Mouse (Mus musculus) intestine, embryonic 16.5 days (tissue): ENCODE measurements around the gene Suclg1. TPM values are rescaled to one million over a fixed set of nuclear protein-coding genes. Genes with fewer than 3 reads are reported as not detected.

Source experiments
- ATAC-seq: fragments of 200-750 bp; cut with Nextera tagmentation; 2 replicates; pipeline ENCODE4 v1.8.0; 2017; ENCODE audit warnings: moderate TSS enrichment, moderate library complexity
- H3K27ac ChIP-seq: fragments of 300-500 bp; sonication (generic); 2 replicates; pipeline ENCODE4 v1.5.1; 2014; ENCODE audit warnings: mild to moderate bottlenecking, low read length
- H3K27me3 ChIP-seq: fragments of 300-500 bp; sonication (generic); replicated peaks from 2 replicates; pipeline ENCODE4 v1.6.1; 2014; ENCODE audit warnings: low read length, control low read depth, mixed read lengths; ENCODE audit not compliant: control insufficient read depth, insufficient read depth
- H3K36me3 ChIP-seq: fragments of 300-500 bp; sonication (generic); 2 replicates; pipeline ENCODE4 v1.6.1; 2014; ENCODE audit warnings: low read length, control low read depth; ENCODE audit not compliant: control insufficient read depth, insufficient read depth
- H3K4me1 ChIP-seq: fragments of 300-500 bp; sonication (generic); 2 replicates; pipeline ENCODE4 v1.6.1; 2014; ENCODE audit warnings: low read length, control low read depth, mixed read lengths; ENCODE audit not compliant: control insufficient read depth, insufficient read depth
- H3K4me2 ChIP-seq: fragments of 300-500 bp; sonication (generic); 2 replicates; pipeline ENCODE4 v1.6.1; 2014; ENCODE audit warnings: low read depth, low read length, control low read depth
- H3K4me3 ChIP-seq: fragments of 300-500 bp; sonication (generic); 2 replicates; pipeline ENCODE4 v1.5.1; 2014; ENCODE audit warnings: mild to moderate bottlenecking, low read length
- H3K9ac ChIP-seq: fragments of 300-500 bp; sonication (generic); 2 replicates; pipeline ENCODE4 v1.6.1; 2014; ENCODE audit warnings: low read depth, low read length
- H3K9me3 ChIP-seq: fragments of 300-500 bp; sonication (generic); 2 replicates; pipeline ENCODE4 v1.6.1; 2016; ENCODE audit warnings: low read length, control low read depth; ENCODE audit not compliant: control insufficient read depth
- WGBS: fragments of 180-500 bp; shearing (Covaris S2); extraction: QIAGEN DNeasy Blood & Tissue Kit; methylation state at CpG from one replicate; pipeline ENCODE4 v1.1.7; 2014; 5-methylcytosine and 5-hydroxymethylcytosine counted together
- polyA plus RNA-seq: library from polyadenylated mRNA; unstranded; fragments of >200 nt; fragmentation: Nextera tagmentation; extraction: Ambion mirVana; gene quantifications from 2 replicates; pipeline ENCODE4 v1.2.1, GENCODE M21; 2015

Gene Suclg1
- polyA plus RNA-seq, 1 experiment from 2014 or later = 371 TPM

- H3K9ac ChIP-seq = no peak overlapping the region
- no peaks in the 10 kb centered on the region for H3K27me3 ChIP-seq
- no peak overlapping the region for H3K4me2 ChIP-seq
- 69% methylated on average over 3 of the region's 3 CpGs for WGBS
- H3K36me3 ChIP-seq = no peaks in the 10 kb centered on the region
- ATAC-seq = no peak
- no peaks in the 10 kb centered on the region for H3K4me1 ChIP-seq
- no peak overlapping the region for H3K27ac ChIP-seq
- H3K4me3 ChIP-seq = no peak overlapping the region
- no peaks in the 10 kb centered on the region for H3K9me3 ChIP-seq
These were observed 12.5 kb upstream of the Suclg1 start for GRCm38 (mm10) chr6:73235650-73236049.

DNA sequence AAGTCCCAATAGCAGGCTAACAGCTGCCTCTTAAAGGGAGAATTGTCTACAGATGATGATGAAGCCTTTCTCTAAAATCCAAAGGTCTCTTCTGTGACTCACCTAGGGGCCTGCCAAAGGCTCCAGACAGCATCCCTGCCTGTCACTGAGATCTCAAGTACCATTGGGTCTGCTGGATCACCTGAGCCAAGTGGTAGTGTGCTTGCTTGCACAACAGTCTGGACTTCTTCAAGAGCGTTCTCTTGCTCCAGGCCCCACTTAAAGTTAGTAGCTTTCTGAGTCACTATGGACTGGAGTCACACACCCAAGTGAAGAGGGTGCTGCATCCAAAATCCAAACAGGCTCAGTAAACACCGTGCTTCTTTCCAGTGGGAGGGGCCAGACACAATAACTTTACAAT is 1.4 kb upstream of the Suclg1 start:
- H3K27ac ChIP-seq = no peak overlapping the region
- WGBS = 70% methylated on average over 2 of the region's 2 CpGs
- no peak overlapping the region for H3K4me2 ChIP-seq
- no peaks in the 10 kb centered on the region for H3K9me3 ChIP-seq
- no peak overlapping the region for H3K4me3 ChIP-seq
- H3K9ac ChIP-seq = no peak overlapping the region
- peaks cover 15% of the 10 kb centered on the region for H3K4me1 ChIP-seq
- H3K27me3 ChIP-seq = no peaks in the 10 kb centered on the region
- H3K36me3 ChIP-seq = 0 out of 2 replicates have a peak, but pooled peaks cover 2% of the 10 kb centered on the region
- no peak for ATAC-seq

DNA sequence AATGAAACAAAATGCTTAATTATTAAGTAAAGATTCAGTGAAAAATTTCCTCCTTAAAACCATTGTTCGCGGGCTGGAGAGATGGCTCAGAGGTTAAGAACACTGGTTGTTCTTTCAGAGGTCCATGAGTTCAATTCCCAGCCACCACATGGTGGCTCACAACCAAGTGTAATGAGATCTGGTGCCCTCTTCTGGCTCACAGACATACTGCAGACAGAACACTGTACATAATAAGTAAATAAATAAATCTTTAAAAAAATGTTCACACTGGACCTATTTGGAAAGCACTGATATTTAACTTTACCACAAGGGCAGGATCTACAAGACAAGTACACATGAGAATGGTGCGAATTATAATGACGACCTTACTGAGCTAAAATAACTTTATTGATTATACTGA is 730 bp upstream of the Suclg1 start:
- 0 out of 2 replicates have a peak, but pooled peaks cover 2% of the 10 kb centered on the region for H3K36me3 ChIP-seq
- H3K9ac ChIP-seq = no peak overlapping the region
- peaks cover 19% of the 10 kb centered on the region for H3K4me1 ChIP-seq
- no peaks in the 10 kb centered on the region for H3K27me3 ChIP-seq
- WGBS = 45% methylated on average over 4 of the region's 4 CpGs
- H3K9me3 ChIP-seq = no peaks in the 10 kb centered on the region
- H3K4me2 ChIP-seq = peak overlapping the region; percentile 68
- H3K27ac ChIP-seq = no peak overlapping the region
- no peak for ATAC-seq
- peak overlapping the region; percentile 65; the same call in 1 of the 2 replicates for H3K4me3 ChIP-seq

DNA sequence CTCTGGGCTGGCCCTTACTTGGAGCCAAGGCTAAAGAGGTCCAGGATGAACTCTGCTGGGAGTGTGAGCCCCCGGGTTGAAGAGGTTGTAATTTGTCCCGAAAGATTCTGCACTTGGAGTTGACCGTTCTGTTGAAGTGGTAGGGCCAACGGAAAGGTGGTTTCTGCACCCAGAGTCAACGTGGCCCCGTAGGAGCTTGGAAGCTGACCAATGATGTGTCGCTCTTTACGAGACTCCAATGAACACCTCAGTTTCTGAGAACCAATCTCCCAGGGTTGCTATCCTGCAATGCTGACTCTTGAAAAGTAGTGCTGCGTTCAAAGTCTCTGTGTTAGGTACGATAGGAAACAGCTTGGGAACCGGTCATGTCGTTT is 854 bp downstream of the Suclg1 start:
- peak; percentile 37 for ATAC-seq
- peak overlapping the region; percentile 72 for H3K27ac ChIP-seq
- no peaks in the 10 kb centered on the region for H3K9me3 ChIP-seq
- WGBS = 2% methylated on average over 12 of the region's 12 CpGs
- H3K4me3 ChIP-seq = peak overlapping the region; percentile 65
- H3K4me1 ChIP-seq = peaks cover 32% of the 10 kb centered on the region
- no peaks in the 10 kb centered on the region for H3K27me3 ChIP-seq
- peak overlapping the region; percentile 74 for H3K4me2 ChIP-seq
- H3K9ac ChIP-seq = peak overlapping the region; percentile 83
- 0 out of 2 replicates have a peak, but pooled peaks cover 2% of the 10 kb centered on the region for H3K36me3 ChIP-seq

DNA sequence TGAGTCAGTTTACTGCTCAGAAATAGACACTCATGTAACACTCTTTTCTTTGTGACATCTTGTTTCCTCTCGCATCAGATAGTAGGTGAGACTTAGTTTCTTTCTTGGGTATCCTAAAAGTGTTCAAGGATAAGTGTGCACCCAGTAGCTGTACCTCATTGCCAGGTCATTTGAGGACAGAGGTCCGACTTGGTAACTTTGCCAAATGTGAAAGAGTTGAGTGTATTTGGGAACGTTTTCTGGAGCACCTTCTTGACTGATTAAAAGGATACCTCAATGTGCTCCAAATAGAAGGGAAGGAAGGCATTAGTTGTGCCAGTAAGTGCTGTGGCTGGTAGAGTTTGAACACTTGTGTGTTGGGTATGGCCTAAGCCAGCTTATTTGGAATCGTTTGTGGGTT is 1.7 kb downstream of the Suclg1 start:
- Histone ChIP-seq H3K36me3 (0 out of 2 replicates have a peak, but pooled peaks cover 2% of the 10 kb centered on the region), H3K27ac (no peak overlapping the region), H3K4me3 (peak overlapping the region; percentile 65), H3K9ac (no peak overlapping the region), H3K9me3 (no peaks in the 10 kb centered on the region), H3K4me1 (peaks cover 36% of the 10 kb centered on the region), H3K4me2 (peak overlapping the region; percentile 74), H3K27me3 (no peaks in the 10 kb centered on the region)
- ATAC-seq = no peak
- 85% methylated on average over 4 of the region's 4 CpGs for WGBS

DNA sequence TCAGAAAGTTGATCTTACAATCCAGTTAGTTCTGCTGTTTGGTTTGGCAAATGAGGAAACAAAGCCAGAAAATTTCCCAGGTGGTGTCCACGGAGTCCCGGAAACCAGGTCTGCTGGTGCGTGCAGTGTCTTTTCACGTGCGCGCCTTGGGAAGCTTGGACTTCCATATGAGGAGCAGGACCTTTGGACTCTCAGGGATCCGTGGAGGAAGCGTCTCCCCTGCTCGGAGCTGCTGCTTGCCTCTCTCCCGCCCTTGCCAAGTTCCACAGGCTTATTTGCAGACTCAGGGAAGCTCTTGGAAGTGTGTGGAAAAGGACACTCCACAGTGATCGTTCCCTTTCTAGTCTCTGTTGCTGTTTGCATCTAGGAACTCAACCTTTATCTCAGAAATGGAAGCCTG is 3.2 kb downstream of the Suclg1 start:
- ATAC-seq = peak; percentile 32
- H3K27ac ChIP-seq = peak overlapping the region; percentile 61

GRCm38 (mm10) chr6:73252396-73252795 is 4.2 kb downstream of the Suclg1 start:
- H3K4me1 ChIP-seq = peaks cover 40% of the 10 kb centered on the region
- no peak overlapping the region for H3K4me3 ChIP-seq
- peaks cover 2% of the 10 kb centered on the region; the same call in 1 of the 2 replicates for H3K36me3 ChIP-seq
- H3K9me3 ChIP-seq = no peaks in the 10 kb centered on the region
- no peak overlapping the region for H3K9ac ChIP-seq
- no peak overlapping the region for H3K4me2 ChIP-seq
- ATAC-seq = no peak
- no peak overlapping the region for H3K27ac ChIP-seq
- H3K27me3 ChIP-seq = no peaks in the 10 kb centered on the region

More for the DNA sequence above, 3.2 kb downstream of the Suclg1 start:
- peak overlapping the region; percentile 32; the same call in 1 of the 2 replicates for H3K4me2 ChIP-seq
- no peaks in the 10 kb centered on the region for H3K27me3 ChIP-seq
- 67% methylated on average over 11 of the region's 11 CpGs for WGBS
- H3K9me3 ChIP-seq = no peaks in the 10 kb centered on the region
- H3K9ac ChIP-seq = no peak overlapping the region
- H3K4me3 ChIP-seq = no peak overlapping the region
- H3K36me3 ChIP-seq = 0 out of 2 replicates have a peak, but pooled peaks cover 2% of the 10 kb centered on the region
- peaks cover 36% of the 10 kb centered on the region for H3K4me1 ChIP-seq

DNA sequence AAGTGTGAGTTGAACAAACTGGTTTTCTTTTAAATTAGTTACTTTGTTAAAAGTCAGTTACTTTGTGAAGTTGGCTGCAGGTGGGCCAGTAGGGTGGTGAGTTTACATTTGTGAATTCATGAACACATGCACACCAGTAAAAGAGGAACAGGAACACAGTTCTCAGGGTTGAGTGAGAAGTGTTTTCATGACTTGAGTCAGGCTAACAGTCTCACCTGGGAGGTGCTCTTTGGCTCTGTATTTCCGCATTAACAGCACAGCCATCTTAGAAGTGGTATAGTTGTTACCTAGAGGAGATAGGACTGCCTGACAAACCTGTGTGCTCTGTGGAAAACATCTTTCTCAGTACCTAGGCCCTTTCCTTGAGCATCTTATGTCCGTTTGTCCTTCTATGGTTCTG is 4.8 kb downstream of the Suclg1 start:
- WGBS = 82% methylated on average over 2 of the region's 2 CpGs

DNA sequence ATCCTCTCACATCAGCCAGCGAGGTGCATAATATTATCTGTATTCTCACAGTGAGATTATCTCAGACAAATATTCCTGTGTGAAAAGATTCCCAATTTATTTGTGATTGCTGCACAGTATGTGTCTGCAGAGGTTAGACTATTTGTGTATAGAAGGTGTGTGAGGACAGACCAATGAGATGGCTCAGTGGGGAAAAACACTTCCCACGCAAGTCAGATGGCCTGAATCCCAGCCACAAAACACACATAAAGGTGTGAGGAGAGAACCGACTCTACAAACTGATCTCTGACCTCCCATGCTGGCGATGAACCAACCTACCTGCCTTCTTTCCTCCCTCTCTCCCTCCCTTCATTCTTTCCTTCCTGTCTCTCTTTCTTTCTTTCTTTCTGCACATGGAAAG is 5.4 kb downstream of the Suclg1 start:
- Histone ChIP-seq H3K27ac (no peak overlapping the region), H3K4me1 (peaks cover 40% of the 10 kb centered on the region), H3K36me3 (peaks cover 2% of the 10 kb centered on the region; the same call in 1 of the 2 replicates), H3K9ac (no peak overlapping the region), H3K9me3 (no peaks in the 10 kb centered on the region), H3K4me3 (no peak overlapping the region), H3K4me2 (no peak overlapping the region), H3K27me3 (no peaks in the 10 kb centered on the region)
- 55% methylated on average over 4 of the region's 4 CpGs for WGBS
- ATAC-seq = no peak

More for the DNA sequence above, 4.8 kb downstream of the Suclg1 start:
- H3K4me2 ChIP-seq = no peak overlapping the region
- H3K27ac ChIP-seq = no peak overlapping the region; the same call in 1 of the 2 replicates
- peaks cover 2% of the 10 kb centered on the region; the same call in 1 of the 2 replicates for H3K36me3 ChIP-seq
- H3K27me3 ChIP-seq = no peaks in the 10 kb centered on the region
- no peak overlapping the region for H3K4me3 ChIP-seq
- H3K9me3 ChIP-seq = no peaks in the 10 kb centered on the region
- H3K4me1 ChIP-seq = peaks cover 40% of the 10 kb centered on the region
- no peak overlapping the region for H3K9ac ChIP-seq
- ATAC-seq = no peak
